Mouse (Mus musculus) ES-E14 (cell line): ENCODE measurements at regions not wholly inside any gene's neighbourhood (a gene's known extent, or its start where the extent isn't known, plus 50 kb on each side); places are given as distances from the start of the nearest gene placed in this dataset.

Source experiments
- DNase-seq: peaks from one replicate; pipeline ENCODE4 v3.0.0-alpha.2; 2013; ENCODE audit warnings: low read depth, low spot score
- H3K27ac ChIP-seq: 2 replicates; pipeline ENCODE4 v1.5.1; 2012; ENCODE audit warnings: low read depth, mild to moderate bottlenecking, low read length, moderate library complexity, mixed read lengths; ENCODE audit not compliant: poor library complexity, insufficient read depth, severe bottlenecking
- H3K36me3 ChIP-seq: 2 replicates; pipeline ENCODE4 v1.6.1; 2012; ENCODE audit warnings: mild to moderate bottlenecking, low read length, moderate library complexity, mixed read lengths; ENCODE audit not compliant: control insufficient read depth, poor library complexity, insufficient read depth, severe bottlenecking
- H3K4me1 ChIP-seq, 2 experiments: fragments of 150-350 bp in 1 of 2; sonication (generic) in 1 of 2; 2 replicates each; pipeline ENCODE4 v1.6.1; 2012; ENCODE audit warnings: low read length in 2 of 2, mild to moderate bottlenecking in 1 of 2, mixed read lengths in 1 of 2; ENCODE audit not compliant: control insufficient read depth in 2 of 2, insufficient read depth in 2 of 2, poor library complexity in 1 of 2
- H3K4me3 ChIP-seq, 2 experiments: fragments of 150-350 bp in 1 of 2; sonication (generic) in 1 of 2; 2 replicates each; pipeline ENCODE4 v1.5.1; 2012; ENCODE audit warnings: low read length in 2 of 2, low read depth in 1 of 2, mild to moderate bottlenecking in 1 of 2, mixed read lengths in 1 of 2; ENCODE audit not compliant: insufficient read depth in 1 of 2, poor library complexity in 1 of 2, severe bottlenecking in 1 of 2
- H3K9ac ChIP-seq: 2 replicates; pipeline ENCODE4 v1.6.1; 2012; ENCODE audit warnings: low read depth, mild to moderate bottlenecking, low read length, mixed read lengths; ENCODE audit not compliant: poor library complexity, insufficient read depth, severe bottlenecking
- H3K9me3 ChIP-seq: fragments of 150-350 bp; sonication (generic); 2 replicates; pipeline ENCODE4 v1.6.1; 2012; ENCODE audit warnings: low read depth, mild to moderate bottlenecking, low read length; ENCODE audit not compliant: control insufficient read depth, insufficient read depth
- CHD2 ChIP-seq: IDR thresholded peaks from 2 replicates; pipeline ENCODE4 v1.6.1; 2014; ENCODE audit warnings: mild to moderate bottlenecking, low read depth, low read length, inconsistent platforms
- HCFC1 ChIP-seq: IDR thresholded peaks from 2 replicates; pipeline ENCODE4 v1.6.1; 2012; ENCODE audit warnings: low read length, inconsistent platforms, borderline replicate concordance; ENCODE audit not compliant: insufficient read depth
- MAFK ChIP-seq: IDR thresholded peaks from 2 replicates; pipeline ENCODE4 v1.6.1; 2014; ENCODE audit warnings: mild to moderate bottlenecking, low read depth, low read length, inconsistent platforms; ENCODE audit not compliant: insufficient read depth
- ZC3H11A ChIP-seq: IDR thresholded peaks from 2 replicates; pipeline ENCODE4 v1.6.1; 2012; ENCODE audit warnings: low read depth, mild to moderate bottlenecking, inconsistent platforms, low read length, borderline replicate concordance
- ZNF384 ChIP-seq: IDR thresholded peaks from 2 replicates; pipeline ENCODE4 v1.6.1; 2012; ENCODE audit warnings: low read depth, low read length, inconsistent platforms
- in situ Hi-C, 2 experiments: fragments of 600-800 bp; cut with MboI; formaldehyde crosslinking; loops; one replicate each; pipeline ENCODE4 v1.15.1; 2025; ENCODE audit warnings: low sequenced_read_pairs in 2 of 2, inconsistent platforms in 1 of 2; ENCODE audit not compliant: unreplicated experiment in 2 of 2

DNA sequence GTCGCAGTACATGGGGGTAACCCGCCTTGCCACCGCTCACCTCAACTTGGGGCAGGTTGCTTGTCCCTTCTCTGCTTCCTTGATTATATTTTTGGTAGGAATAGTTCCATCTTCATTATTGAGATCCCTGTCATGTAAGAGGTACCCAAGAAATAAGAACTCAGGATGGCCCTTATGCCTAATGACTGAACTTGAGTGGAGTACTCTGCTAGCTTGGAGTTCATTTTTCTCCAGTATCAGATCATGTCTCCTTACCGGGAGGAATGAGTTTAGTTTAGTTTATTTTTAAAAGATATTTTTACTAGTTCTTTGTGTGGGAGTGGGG is 79.8 kb upstream of the Cpm start:
- no peak for TF ChIP-seq CHD2
- TF ChIP-seq ZNF384: no peak
- TF ChIP-seq MAFK: no peak
- no peak overlapping the region for H3K4me3 ChIP-seq
- no peak for DNase-seq

GRCm38 (mm10) chr10:117548775-117549505 is 80.4 kb upstream of the Cpm start:
- no peaks in the 10 kb centered on the region for H3K4me1 ChIP-seq
- H3K9me3 ChIP-seq: no peaks in the 10 kb centered on the region
- in situ Hi-C loops: no loop called here
- H3K36me3 ChIP-seq: no peaks in the 10 kb centered on the region
- no peak overlapping the region for H3K27ac ChIP-seq
- TF ChIP-seq ZC3H11A: no peak
- no peak for TF ChIP-seq ZNF384
- no peak for TF ChIP-seq HCFC1
- no peak for TF ChIP-seq MAFK
- no peak for TF ChIP-seq CHD2
- no peak overlapping the region for H3K4me3 ChIP-seq
- no peak overlapping the region for H3K9ac ChIP-seq
- DNase-seq: no peak

More for the DNA sequence above, 79.8 kb upstream of the Cpm start:
- Histone ChIP-seq H3K9me3 (peaks cover 1% of the 10 kb centered on the region; the same call in 1 of the 2 replicates), H3K4me1 (no peaks in the 10 kb centered on the region), H3K9ac (no peak overlapping the region), H3K27ac (no peak overlapping the region), H3K36me3 (no peaks in the 10 kb centered on the region)
- in situ Hi-C loops: no loop called here

DNA sequence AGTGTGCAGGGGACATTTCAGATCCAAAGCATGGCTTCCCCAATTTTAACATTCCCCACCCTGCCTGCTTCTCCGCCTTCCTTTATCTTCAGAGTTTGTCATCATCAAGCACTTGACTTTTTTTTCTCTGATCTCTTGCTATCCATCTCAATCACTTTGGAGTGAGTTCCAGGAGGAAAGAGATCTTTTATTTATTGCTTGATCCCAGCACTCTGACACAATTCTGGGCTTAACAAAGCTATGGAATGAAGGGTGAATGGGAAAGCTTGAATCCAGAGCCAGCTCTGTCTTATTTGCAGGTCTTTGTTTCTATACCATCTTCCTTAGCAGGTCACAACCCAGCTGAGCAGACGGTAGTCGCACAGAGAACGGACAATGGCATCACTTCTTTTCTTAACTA is 81.0 kb upstream of the Cpm start:
- H3K4me1 ChIP-seq: no peaks in the 10 kb centered on the region
- H3K4me3 ChIP-seq: no peak overlapping the region
- H3K36me3 ChIP-seq: no peaks in the 10 kb centered on the region
- TF ChIP-seq ZC3H11A: no peak
- TF ChIP-seq MAFK: no peak
- TF ChIP-seq HCFC1: no peak
- no peak for TF ChIP-seq CHD2
- no peak for TF ChIP-seq ZNF384
- no peak overlapping the region for H3K27ac ChIP-seq
- no peaks in the 10 kb centered on the region for H3K9me3 ChIP-seq
- in situ Hi-C loops: no loop called here
- no peak for DNase-seq
- H3K9ac ChIP-seq: no peak overlapping the region

DNA sequence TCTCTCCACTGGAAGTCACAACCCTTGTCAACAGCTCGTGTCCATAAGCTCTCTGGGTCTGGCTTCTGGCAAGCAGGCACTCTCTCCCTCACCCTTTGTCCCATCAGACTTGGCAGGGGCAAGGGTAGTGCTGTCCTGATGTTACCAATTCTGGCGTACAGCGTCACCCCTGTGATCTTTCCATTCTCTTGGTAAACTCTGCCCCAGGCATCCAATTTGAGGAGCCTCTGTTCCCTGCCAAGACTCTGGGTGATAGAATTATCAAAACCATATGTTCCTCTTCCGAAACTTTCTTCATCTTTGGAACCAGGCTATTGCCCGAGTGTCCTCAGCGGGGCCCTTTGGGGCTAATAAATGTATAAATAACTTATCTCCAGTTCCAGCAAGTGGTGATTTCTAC is 82.0 kb upstream of the Cpm start:
- Histone ChIP-seq H3K9ac (no peak overlapping the region), H3K4me1 (no peaks in the 10 kb centered on the region), H3K36me3 (no peaks in the 10 kb centered on the region), H3K9me3 (no peaks in the 10 kb centered on the region), H3K4me3 (no peak overlapping the region), H3K27ac (no peak overlapping the region)
- DNase-seq: no peak
- in situ Hi-C loops: no loop called here
- TF ChIP-seq ZNF384: no peak

DNA sequence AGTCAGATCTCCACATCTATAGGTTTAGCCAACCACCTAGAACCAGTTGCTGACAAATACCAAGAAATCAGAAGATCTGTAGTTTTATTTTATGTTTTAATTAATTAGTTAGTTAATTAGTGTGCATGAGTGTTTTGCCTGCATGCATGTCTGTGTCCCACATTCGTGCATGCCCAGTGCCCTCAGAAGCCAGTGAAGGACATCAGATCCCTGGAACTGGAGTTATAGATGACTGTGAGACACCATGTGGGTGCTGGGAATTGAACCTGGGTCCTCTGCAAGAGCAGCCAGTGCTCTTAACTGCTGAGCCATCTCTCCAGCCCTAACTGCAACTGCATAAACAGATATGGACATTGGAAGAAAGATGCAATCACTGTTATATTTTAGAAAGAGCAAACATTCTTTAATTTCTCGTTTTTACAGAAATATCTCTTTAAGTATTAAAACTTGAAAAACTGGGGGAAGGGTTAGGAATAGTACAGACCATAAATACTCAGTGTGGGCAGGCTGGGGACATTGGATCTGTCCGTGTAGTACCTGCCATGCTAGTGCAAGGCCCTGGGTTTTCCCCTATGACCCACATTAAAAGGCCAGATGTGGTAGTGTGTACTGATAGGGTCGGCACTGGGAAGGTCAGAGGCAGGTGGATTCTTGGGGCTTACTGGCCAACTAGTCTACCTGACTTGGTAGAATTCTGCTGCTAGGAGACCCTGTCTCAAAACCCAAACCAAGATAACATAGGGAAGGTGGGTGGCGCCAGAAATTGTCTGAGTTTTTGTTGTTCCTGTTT is 83.3 kb upstream of the Cpm start:
- Histone ChIP-seq H3K27ac (no peak overlapping the region), H3K9ac (no peak overlapping the region), H3K36me3 (no peaks in the 10 kb centered on the region), H3K9me3 (no peaks in the 10 kb centered on the region), H3K4me1 (no peaks in the 10 kb centered on the region), H3K4me3 (no peak overlapping the region)
- in situ Hi-C loops: no loop called here
- no peak for TF ChIP-seq MAFK
- TF ChIP-seq ZC3H11A: no peak
- TF ChIP-seq CHD2: no peak
- no peak for TF ChIP-seq HCFC1
- TF ChIP-seq ZNF384: no peak
- DNase-seq: no peak
